Comparison of ENCODE assay signal across 19 mouse cellular contexts in genomic region chr6:113426696-113427095, GRCm38 (mm10). TPM values are rescaled to one million over a fixed set of nuclear protein-coding genes. Genes with fewer than 3 reads are reported as not detected.
DNase-seq lines count a peak whose midpoint lies in the region; ATAC-seq and TF ChIP-seq lines count a peak whose summit lies in the region.
"Had no signal": no experiment of that assay in that cellular context is flagged by ENCODE, and none has a peak within 500 bp of the region (broad histone marks: within the 10 kb centered on the region; RNA-seq: fewer than 3 reads in every experiment).

No protein-coding gene starts in this region.

- no peak overlapping the region for H3K27ac ChIP-seq in forebrain, embryonic 11.5 days (ENCODE audit: low read depth, low read length)
- H3K27ac ChIP-seq in forebrain, embryonic 16.5 days (ENCODE audit: low read length) = no peak overlapping the region
- no peak overlapping the region for H3K27ac ChIP-seq in neural tube, embryonic 15.5 days (replicated peaks)
- H3K27ac ChIP-seq: embryonic facial prominence, embryonic 10.5 days; embryonic facial prominence, embryonic 12.5 days; forebrain, embryonic 12.5 days had no signal

- H3K4me2 ChIP-seq in forebrain, embryonic 11.5 days (ENCODE audit: low read depth, low read length, severe bottlenecking) = no peak overlapping the region
- no peak overlapping the region for H3K4me2 ChIP-seq in forebrain, embryonic 16.5 days (ENCODE audit: low read length)
- H3K4me2 ChIP-seq in neural tube, embryonic 15.5 days = no peak overlapping the region
- H3K4me2 ChIP-seq: embryonic facial prominence, embryonic 12.5 days; forebrain, embryonic 12.5 days had no signal

- H3K36me3 ChIP-seq in forebrain, embryonic 11.5 days (ENCODE audit: control insufficient read depth, insufficient read depth, low read length) = no peaks in the 10 kb centered on the region
- no peaks in the 10 kb centered on the region for H3K36me3 ChIP-seq in forebrain, embryonic 16.5 days (ENCODE audit: control insufficient read depth, insufficient read depth)
- no peaks in the 10 kb centered on the region for H3K36me3 ChIP-seq in neural tube, embryonic 15.5 days
- H3K36me3 ChIP-seq: embryonic facial prominence, embryonic 10.5 days; embryonic facial prominence, embryonic 12.5 days; forebrain, embryonic 12.5 days; G1E had no signal

- no peaks in the 10 kb centered on the region; the same call in 1 of the 2 replicates for H3K9me3 ChIP-seq in forebrain, embryonic 11.5 days (ENCODE audit: control insufficient read depth, low read length)
- H3K9me3 ChIP-seq in forebrain, embryonic 16.5 days (ENCODE audit: control insufficient read depth, low read length) = no peaks in the 10 kb centered on the region
- H3K9me3 ChIP-seq in neural tube, embryonic 15.5 days (replicated peaks) = no peaks in the 10 kb centered on the region
- H3K9me3 ChIP-seq: embryonic facial prominence, embryonic 10.5 days; embryonic facial prominence, embryonic 12.5 days had no signal

- DNase-seq in forebrain, embryonic 11.5 days (ENCODE audit: low spot score) = peak; percentile 15
- peak; percentile 38 for DNase-seq in lung, postnatal 36 days
- no peak for DNase-seq in lung, adult 2 months
- DNase-seq: adrenal gland, adult 2 months; cerebellum, adult 11-12 months; cerebellum, adult 2 months; cerebellum, adult 9-10 months had no signal

- no peaks in the 10 kb centered on the region for H3K27me3 ChIP-seq in forebrain, embryonic 11.5 days (ENCODE audit: control insufficient read depth, insufficient read depth, low read length)
- no peaks in the 10 kb centered on the region for H3K27me3 ChIP-seq in forebrain, embryonic 16.5 days (replicated peaks; ENCODE audit: control insufficient read depth, insufficient read depth, low read length)
- 0 out of 2 replicates have a peak, but pooled peaks cover 2% of the 10 kb centered on the region for H3K27me3 ChIP-seq in neural tube, embryonic 15.5 days (replicated peaks)
- H3K27me3 ChIP-seq: embryonic facial prominence, embryonic 12.5 days; forebrain, embryonic 12.5 days; Patski had no signal

- no peak for TF ChIP-seq POLR2A in lung, adult 2 months (IDR thresholded peaks at IDR 0.05; ENCODE audit: borderline replicate concordance, extremely low read depth, low read depth, low read length)

- H3K4me1 ChIP-seq in forebrain, embryonic 11.5 days (replicated peaks; ENCODE audit: control insufficient read depth, insufficient read depth, low read length) = no peaks in the 10 kb centered on the region
- no peaks in the 10 kb centered on the region for H3K4me1 ChIP-seq in forebrain, embryonic 16.5 days (replicated peaks; ENCODE audit: control insufficient read depth, insufficient read depth, low read length)
- H3K4me1 ChIP-seq in lung, adult 2 months (ENCODE audit: control insufficient read depth, insufficient read depth, low read length) = no peaks in the 10 kb centered on the region
- no peaks in the 10 kb centered on the region for H3K4me1 ChIP-seq in neural tube, embryonic 15.5 days
- H3K4me1 ChIP-seq: embryonic facial prominence, embryonic 10.5 days; embryonic facial prominence, embryonic 12.5 days; forebrain, embryonic 12.5 days had no signal

- no peak overlapping the region for H3K9ac ChIP-seq in forebrain, embryonic 11.5 days (ENCODE audit: low read length)
- H3K9ac ChIP-seq in forebrain, embryonic 16.5 days (replicated peaks; ENCODE audit: low read depth, low read length) = no peak overlapping the region
- no peak overlapping the region for H3K9ac ChIP-seq in neural tube, embryonic 15.5 days (replicated peaks)
- H3K9ac ChIP-seq: embryonic facial prominence, embryonic 12.5 days; forebrain, embryonic 12.5 days; forebrain, postnatal 0 days had no signal

- no peak overlapping the region for H3K4me3 ChIP-seq in forebrain, embryonic 11.5 days (ENCODE audit: low read depth, low read length)
- no peak overlapping the region for H3K4me3 ChIP-seq in forebrain, embryonic 16.5 days (replicated peaks; ENCODE audit: low read length)
- no peak overlapping the region for H3K4me3 ChIP-seq in lung, adult 2 months (replicated peaks; ENCODE audit: extremely low read depth, low read depth, low read length)
- no peak overlapping the region for H3K4me3 ChIP-seq in neural tube, embryonic 15.5 days (replicated peaks)
- H3K4me3 ChIP-seq: embryonic facial prominence, embryonic 10.5 days; embryonic facial prominence, embryonic 12.5 days; forebrain, embryonic 12.5 days had no signal

- 89% methylated on average over 4 of the region's 4 CpGs for WGBS in forebrain, embryonic 11.5 days
- 85% methylated on average over 4 of the region's 4 CpGs for WGBS in forebrain, embryonic 16.5 days
- 87% methylated on average over 4 of the region's 4 CpGs for WGBS in lung, adult 2 months
- 92% methylated on average over 4 of the region's 4 CpGs for WGBS in neural tube, embryonic 15.5 days

- no peak for TF ChIP-seq CTCF in lung, adult 2 months (IDR thresholded peaks at IDR 0.05; ENCODE audit: insufficient read depth, low read length)

- ATAC-seq in forebrain, embryonic 11.5 days (replicated peaks; ENCODE audit: low FRiP score) = no peak
- ATAC-seq in forebrain, embryonic 16.5 days = no peak
- ATAC-seq in neural tube, embryonic 15.5 days (ENCODE audit: low FRiP score) = no peak
- ATAC-seq: forebrain, embryonic 14.5 days; forebrain, postnatal 0 days; Patski had no signal

RNA-seq across cellular contexts. Expression of gene Rpusd3, which starts 7.6 kb away (rescaled TPM):
- polyA plus RNA-seq in forebrain, embryonic 11.5 days (2014; fragmentation: Nextera tagmentation; extraction: Ambion mirVana) = 26.7 and 28.5 TPM in 2 replicates
- 13.9 and 16.3 TPM in 2 replicates for polyA plus RNA-seq in forebrain, embryonic 16.5 days (2015; fragmentation: Nextera tagmentation; extraction: Ambion mirVana)
- 43.1 and 44.9 TPM in 2 replicates for polyA plus RNA-seq in lung, adult 2 months (2012; rRNA removed)
- polyA plus RNA-seq in neural tube, embryonic 15.5 days (2015; fragmentation: Nextera tagmentation; extraction: Ambion mirVana) = 20.0 and 24.6 TPM in 2 replicates

RNA-seq across cellular contexts. Expression of gene Cidec, which starts 8.9 kb away (rescaled TPM):
- polyA plus RNA-seq in forebrain, embryonic 11.5 days (2014; fragmentation: Nextera tagmentation; extraction: Ambion mirVana) = not detected in 2 replicates
- polyA plus RNA-seq in forebrain, embryonic 16.5 days (2015; fragmentation: Nextera tagmentation; extraction: Ambion mirVana) = not detected in 2 replicates
- polyA plus RNA-seq in lung, adult 2 months (2012; rRNA removed) = 56.9 and 133 TPM in 2 replicates
- polyA plus RNA-seq in neural tube, embryonic 15.5 days (2015; fragmentation: Nextera tagmentation; extraction: Ambion mirVana) = 0.24 TPM in 1 of 2 replicates, not detected in the other
- polyA plus RNA-seq: activated CD4-positive, CD25-positive, alpha-beta regulatory T cell, adult 4 months; CD4-positive, CD25-positive, alpha-beta regulatory T cell, adult 4 months; cortical plate, adult 2 months; embryonic facial prominence, embryonic 10.5 days; embryonic facial prominence, embryonic 12.5 days; forebrain, embryonic 12.5 days; forebrain, embryonic 14.5 days; forebrain, postnatal 0 days; G1E; Patski had no signal

RNA-seq across cellular contexts. Expression of gene Jagn1, which starts 15.7 kb away (rescaled TPM):
- 66.1 and 75.0 TPM in 2 replicates for polyA plus RNA-seq in forebrain, embryonic 11.5 days (2014; fragmentation: Nextera tagmentation; extraction: Ambion mirVana)
- polyA plus RNA-seq in forebrain, embryonic 16.5 days (2015; fragmentation: Nextera tagmentation; extraction: Ambion mirVana) = 90.9 and 98.9 TPM in 2 replicates
- polyA plus RNA-seq in lung, adult 2 months (2012; rRNA removed) = 39.0 and 48.0 TPM in 2 replicates
- polyA plus RNA-seq in neural tube, embryonic 15.5 days (2015; fragmentation: Nextera tagmentation; extraction: Ambion mirVana) = 103 TPM in 2 replicates

RNA-seq across cellular contexts. Expression of gene Il17re, which starts 31.6 kb away (rescaled TPM):
- 1.0 and 1.2 TPM in 2 replicates for polyA plus RNA-seq in forebrain, embryonic 11.5 days (2014; fragmentation: Nextera tagmentation; extraction: Ambion mirVana)
- 0.07 TPM in 1 of 2 replicates, not detected in the other for polyA plus RNA-seq in forebrain, embryonic 16.5 days (2015; fragmentation: Nextera tagmentation; extraction: Ambion mirVana)
- 57.2 and 62.4 TPM in 2 replicates for polyA plus RNA-seq in lung, adult 2 months (2012; rRNA removed)
- 0.50 and 1.5 TPM in 2 replicates for polyA plus RNA-seq in neural tube, embryonic 15.5 days (2015; fragmentation: Nextera tagmentation; extraction: Ambion mirVana)
- polyA plus RNA-seq: forebrain, embryonic 14.5 days; G1E had no signal

RNA-seq across cellular contexts. Expression of gene Ttll3, which starts 37.6 kb away (rescaled TPM):
- polyA plus RNA-seq in forebrain, embryonic 11.5 days (2014; fragmentation: Nextera tagmentation; extraction: Ambion mirVana) = 5.1 and 6.0 TPM in 2 replicates
- 6.4 and 8.7 TPM in 2 replicates for polyA plus RNA-seq in forebrain, embryonic 16.5 days (2015; fragmentation: Nextera tagmentation; extraction: Ambion mirVana)
- polyA plus RNA-seq in lung, adult 2 months (2012; rRNA removed) = 23.1 and 25.5 TPM in 2 replicates
- polyA plus RNA-seq in neural tube, embryonic 15.5 days (2015; fragmentation: Nextera tagmentation; extraction: Ambion mirVana) = 10.3 and 11.3 TPM in 2 replicates

Comparison
In these comparisons a context has a peak if more than half of its experiments do, and no peak if none do; other contexts are left out.
1. RNA of gene Cidec, which starts 8.9 kb away (polyA plus RNA-seq): 56.9 to 133 TPM in lung, adult 2 months; 0.24 TPM in neural tube, embryonic 15.5 days, not detected in forebrain, embryonic 11.5 days and not detected in forebrain, embryonic 16.5 days; every median in the first group is over 10 times any median in the second.